Mouse (Mus musculus) intestine, embryonic 16.5 days (tissue): ENCODE measurements around the gene Gpt2. TPM values are rescaled to one million over a fixed set of nuclear protein-coding genes. Genes with fewer than 3 reads are reported as not detected.

Experiments
- ATAC-seq: fragments of 200-750 bp; cut with Nextera tagmentation; 2 replicates; pipeline ENCODE4 v1.8.0; 2017; ENCODE audit warnings: moderate TSS enrichment, moderate library complexity
- H3K27ac ChIP-seq: fragments of 300-500 bp; sonication (generic); 2 replicates; pipeline ENCODE4 v1.5.1; 2014; ENCODE audit warnings: mild to moderate bottlenecking, low read length
- H3K27me3 ChIP-seq: fragments of 300-500 bp; sonication (generic); replicated peaks from 2 replicates; pipeline ENCODE4 v1.6.1; 2014; ENCODE audit warnings: low read length, control low read depth, mixed read lengths; ENCODE audit not compliant: control insufficient read depth, insufficient read depth
- H3K36me3 ChIP-seq: fragments of 300-500 bp; sonication (generic); 2 replicates; pipeline ENCODE4 v1.6.1; 2014; ENCODE audit warnings: low read length, control low read depth; ENCODE audit not compliant: control insufficient read depth, insufficient read depth
- H3K4me1 ChIP-seq: fragments of 300-500 bp; sonication (generic); 2 replicates; pipeline ENCODE4 v1.6.1; 2014; ENCODE audit warnings: low read length, control low read depth, mixed read lengths; ENCODE audit not compliant: control insufficient read depth, insufficient read depth
- H3K4me2 ChIP-seq: fragments of 300-500 bp; sonication (generic); 2 replicates; pipeline ENCODE4 v1.6.1; 2014; ENCODE audit warnings: low read depth, low read length, control low read depth
- H3K4me3 ChIP-seq: fragments of 300-500 bp; sonication (generic); 2 replicates; pipeline ENCODE4 v1.5.1; 2014; ENCODE audit warnings: mild to moderate bottlenecking, low read length
- H3K9ac ChIP-seq: fragments of 300-500 bp; sonication (generic); 2 replicates; pipeline ENCODE4 v1.6.1; 2014; ENCODE audit warnings: low read depth, low read length
- H3K9me3 ChIP-seq: fragments of 300-500 bp; sonication (generic); 2 replicates; pipeline ENCODE4 v1.6.1; 2016; ENCODE audit warnings: low read length, control low read depth; ENCODE audit not compliant: control insufficient read depth
- WGBS: fragments of 180-500 bp; shearing (Covaris S2); extraction: QIAGEN DNeasy Blood & Tissue Kit; methylation state at CpG from one replicate; pipeline ENCODE4 v1.1.7; 2014; 5-methylcytosine and 5-hydroxymethylcytosine counted together
- polyA plus RNA-seq: library from polyadenylated mRNA; unstranded; fragments of >200 nt; fragmentation: Nextera tagmentation; extraction: Ambion mirVana; gene quantifications from 2 replicates; pipeline ENCODE4 v1.2.1, GENCODE M21; 2015

The Gpt2 gene
- polyA plus RNA-seq, 1 experiment from 2014 or later: 12.4 TPM

DNA sequence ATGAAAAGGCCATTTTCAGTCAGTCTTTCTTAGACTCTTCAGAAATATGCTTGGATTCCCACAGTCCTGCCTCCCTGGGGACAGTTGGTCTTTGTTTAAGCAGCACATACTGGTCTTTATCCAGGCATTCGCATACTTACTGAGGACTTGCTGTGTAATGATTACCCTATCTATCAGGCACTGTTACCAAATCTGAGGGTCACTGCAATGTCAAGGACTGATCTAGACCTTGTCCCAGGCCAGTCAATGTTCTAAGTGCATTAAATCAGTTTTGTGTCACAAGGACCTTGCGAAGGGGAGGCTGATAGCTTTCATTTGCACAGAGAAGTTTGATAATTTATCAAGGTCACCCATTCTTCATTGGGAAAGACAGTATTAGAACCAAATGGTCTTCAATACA, 14.0 kb upstream of the Gpt2 start:
- WGBS: 73% methylated on average over 2 of the region's 2 CpGs
- Histone ChIP-seq H3K27ac (no peak overlapping the region), H3K36me3 (no peaks in the 10 kb centered on the region), H3K9me3 (no peaks in the 10 kb centered on the region), H3K4me3 (no peak overlapping the region), H3K27me3 (no peaks in the 10 kb centered on the region), H3K9ac (no peak overlapping the region), H3K4me1 (peaks cover 2% of the 10 kb centered on the region; the same call in 1 of the 2 replicates), H3K4me2 (no peak overlapping the region)
- no peak for ATAC-seq

DNA sequence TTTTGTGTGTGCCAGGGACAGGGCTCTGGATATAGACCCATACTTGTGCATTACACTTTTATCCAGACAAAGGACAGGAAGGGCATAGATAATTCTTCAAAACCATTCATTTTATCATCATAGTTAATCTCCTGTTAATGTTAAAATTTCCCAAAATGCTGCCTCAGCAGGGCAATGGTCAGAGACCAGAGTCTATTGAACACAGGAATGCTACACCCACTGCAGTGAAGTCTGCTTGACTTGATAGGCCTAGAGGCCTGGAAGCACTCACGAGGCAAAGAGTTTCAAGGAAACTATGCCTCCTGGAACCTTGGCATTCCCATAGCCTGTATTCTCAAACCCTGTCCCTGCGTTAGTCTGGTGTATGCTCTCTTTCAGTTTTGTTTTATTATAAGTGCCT, 12.7 kb upstream of the Gpt2 start:
- H3K36me3 ChIP-seq: no peaks in the 10 kb centered on the region

DNA sequence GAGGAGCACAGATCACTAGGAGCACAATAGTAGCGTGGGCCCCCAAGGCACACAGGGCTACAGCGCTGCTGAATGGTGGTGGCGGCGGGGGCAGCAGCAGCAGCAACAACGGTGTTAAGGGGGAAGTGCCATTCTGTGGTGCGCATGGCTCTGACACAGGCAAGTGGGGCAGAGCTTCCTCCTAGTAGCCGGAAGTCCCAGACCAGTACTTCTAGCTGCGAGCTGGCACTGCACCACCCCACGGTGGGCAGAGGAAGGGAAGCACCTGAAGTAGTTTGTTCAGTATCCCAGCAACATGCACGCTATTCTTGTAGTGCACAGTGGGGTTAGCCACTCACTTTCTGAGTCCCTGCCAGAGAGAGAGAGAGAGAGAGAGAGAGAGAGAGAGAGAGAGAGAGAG, 10.5 kb upstream of the Gpt2 start:
- H3K27me3 ChIP-seq: no peaks in the 10 kb centered on the region
- H3K27ac ChIP-seq: no peak overlapping the region
- peak; percentile 60 for ATAC-seq
- H3K9me3 ChIP-seq: no peaks in the 10 kb centered on the region
- H3K36me3 ChIP-seq: no peaks in the 10 kb centered on the region
- peak overlapping the region; percentile 30 for H3K4me2 ChIP-seq
- WGBS: 34% methylated on average over 10 of the region's 10 CpGs
- H3K4me3 ChIP-seq: no peak overlapping the region
- no peak overlapping the region for H3K9ac ChIP-seq
- H3K4me1 ChIP-seq: peaks cover 2% of the 10 kb centered on the region; the same call in 1 of the 2 replicates

More for the DNA sequence above, 12.7 kb upstream of the Gpt2 start:
- no peak overlapping the region for H3K9ac ChIP-seq
- ATAC-seq: no peak
- H3K9me3 ChIP-seq: no peaks in the 10 kb centered on the region
- H3K27me3 ChIP-seq: no peaks in the 10 kb centered on the region
- peaks cover 2% of the 10 kb centered on the region; the same call in 1 of the 2 replicates for H3K4me1 ChIP-seq
- WGBS: 78% methylated on average over 2 of the region's 2 CpGs
- no peak overlapping the region for H3K27ac ChIP-seq
- no peak overlapping the region for H3K4me2 ChIP-seq
- H3K4me3 ChIP-seq: no peak overlapping the region

DNA sequence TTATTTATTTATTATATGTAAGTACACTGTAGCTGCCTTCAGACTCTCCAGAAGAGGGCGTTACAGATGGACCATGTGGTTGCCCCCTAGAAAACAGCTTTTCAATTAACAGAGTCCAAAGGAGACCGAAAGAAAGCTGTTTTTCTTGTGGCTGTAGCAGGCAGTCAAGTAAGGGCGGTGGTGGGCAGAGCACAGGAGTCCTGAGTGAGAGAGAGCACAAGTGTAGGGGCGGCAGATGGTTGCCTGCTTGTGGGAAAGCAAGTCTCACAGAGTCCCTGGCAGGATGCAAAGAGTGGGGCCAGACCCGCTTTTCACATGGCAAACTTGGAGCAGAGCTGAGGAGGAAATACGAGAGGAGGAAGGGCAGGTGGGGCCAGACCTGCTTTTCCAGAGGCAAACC, 9.9 kb upstream of the Gpt2 start:
- WGBS: 58% methylated on average over 6 of the region's 6 CpGs
- no peak overlapping the region for H3K9ac ChIP-seq
- H3K4me3 ChIP-seq: no peak overlapping the region
- no peaks in the 10 kb centered on the region for H3K9me3 ChIP-seq
- ATAC-seq: no peak
- peaks cover 2% of the 10 kb centered on the region; the same call in 1 of the 2 replicates for H3K4me1 ChIP-seq
- no peak overlapping the region for H3K27ac ChIP-seq
- H3K27me3 ChIP-seq: no peaks in the 10 kb centered on the region
- no peak overlapping the region for H3K4me2 ChIP-seq
- no peaks in the 10 kb centered on the region for H3K36me3 ChIP-seq

- H3K9me3 ChIP-seq: no peaks in the 10 kb centered on the region
- H3K4me3 ChIP-seq: no peak overlapping the region
- 72% methylated on average over 20 of the region's 20 CpGs for WGBS
- H3K4me2 ChIP-seq: no peak overlapping the region
- no peak overlapping the region for H3K9ac ChIP-seq
- no peak overlapping the region for H3K27ac ChIP-seq
- H3K4me1 ChIP-seq: no peaks in the 10 kb centered on the region
- no peaks in the 10 kb centered on the region for H3K27me3 ChIP-seq
- no peak for ATAC-seq
- no peaks in the 10 kb centered on the region for H3K36me3 ChIP-seq
These were observed 4.3 kb upstream of the Gpt2 start for GRCm38 (mm10) chr8:85487906-85488620.

GRCm38 (mm10) chr8:85488631-85489030, 3.7 kb upstream of the Gpt2 start:
- H3K27ac ChIP-seq: no peak overlapping the region
- H3K9me3 ChIP-seq: no peaks in the 10 kb centered on the region
- no peak for ATAC-seq
- no peaks in the 10 kb centered on the region for H3K36me3 ChIP-seq
- no peaks in the 10 kb centered on the region for H3K27me3 ChIP-seq
- no peak overlapping the region for H3K4me3 ChIP-seq
- H3K4me1 ChIP-seq: peaks cover 3% of the 10 kb centered on the region; the same call in 1 of the 2 replicates
- H3K4me2 ChIP-seq: no peak overlapping the region
- H3K9ac ChIP-seq: no peak overlapping the region

GRCm38 (mm10) chr8:85489546-85489945, 2.8 kb upstream of the Gpt2 start:
- peaks cover 3% of the 10 kb centered on the region; the same call in 1 of the 2 replicates for H3K4me1 ChIP-seq
- H3K27me3 ChIP-seq: no peaks in the 10 kb centered on the region
- H3K36me3 ChIP-seq: no peaks in the 10 kb centered on the region
- 93% methylated on average over 8 of the region's 8 CpGs for WGBS
- no peak for ATAC-seq
- H3K27ac ChIP-seq: no peak overlapping the region
- no peak overlapping the region for H3K4me3 ChIP-seq
- H3K4me2 ChIP-seq: no peak overlapping the region
- H3K9ac ChIP-seq: no peak overlapping the region
- H3K9me3 ChIP-seq: no peaks in the 10 kb centered on the region

DNA sequence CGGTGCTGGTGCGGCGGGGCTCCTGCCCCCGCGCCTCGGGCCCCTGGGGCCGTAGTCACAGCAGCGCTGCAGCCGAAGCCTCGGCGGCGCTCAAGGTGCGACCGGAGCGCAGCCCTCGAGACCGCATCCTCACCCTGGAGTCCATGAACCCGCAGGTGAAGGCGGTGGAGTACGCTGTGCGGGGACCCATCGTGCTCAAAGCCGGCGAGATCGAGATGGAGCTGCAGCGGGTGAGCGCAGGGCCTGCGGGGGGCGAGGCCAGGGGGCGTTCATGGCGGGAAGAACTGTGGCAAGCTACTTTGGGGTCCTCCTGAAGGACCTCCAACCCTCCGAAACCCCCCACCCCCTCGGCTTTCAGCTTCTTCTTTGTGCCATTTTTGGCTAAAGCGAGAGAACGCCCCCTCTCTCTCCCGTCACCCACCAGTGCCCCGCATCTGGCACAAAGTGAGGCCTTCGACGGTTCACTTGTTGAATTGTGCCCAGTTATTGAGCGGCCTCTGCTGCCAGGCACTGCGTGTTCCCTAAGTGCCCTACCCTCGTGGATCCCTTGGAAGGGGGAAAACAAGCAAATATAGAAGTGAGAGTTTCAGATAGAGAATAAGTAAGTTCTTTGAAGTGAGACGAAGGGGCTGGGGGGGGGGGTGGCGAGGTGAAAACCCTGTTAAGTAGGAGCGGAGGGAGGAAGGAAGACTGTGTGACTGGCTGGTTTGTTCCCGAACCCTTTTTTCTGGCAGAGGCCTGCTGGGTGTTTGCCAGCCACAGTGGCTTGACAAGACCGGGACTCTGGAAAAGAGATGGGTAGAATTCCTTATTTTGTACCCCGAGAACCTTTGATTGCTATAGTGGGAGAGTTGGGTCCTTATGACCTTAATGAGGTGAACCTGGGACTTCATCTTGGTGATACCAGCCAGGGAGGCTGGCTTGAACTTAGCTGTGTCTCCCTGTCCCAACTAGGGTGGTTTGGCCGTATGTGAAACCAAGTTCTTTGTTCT, 860 bp downstream of the Gpt2 start:
- WGBS: 11% methylated on average over 49 of the region's 49 CpGs
- Histone ChIP-seq H3K36me3 (no peaks in the 10 kb centered on the region), H3K4me3 (peak overlapping the region; percentile 90), H3K9ac (peak overlapping the region; percentile 81), H3K9me3 (no peaks in the 10 kb centered on the region), H3K27ac (no peak overlapping the region; the same call in 1 of the 2 replicates), H3K4me2 (peak overlapping the region; percentile 100), H3K27me3 (no peaks in the 10 kb centered on the region), H3K4me1 (peaks cover 9% of the 10 kb centered on the region; the same call in 1 of the 2 replicates)
- peak; percentile 29; the same call in 1 of the 2 replicates for ATAC-seq

DNA sequence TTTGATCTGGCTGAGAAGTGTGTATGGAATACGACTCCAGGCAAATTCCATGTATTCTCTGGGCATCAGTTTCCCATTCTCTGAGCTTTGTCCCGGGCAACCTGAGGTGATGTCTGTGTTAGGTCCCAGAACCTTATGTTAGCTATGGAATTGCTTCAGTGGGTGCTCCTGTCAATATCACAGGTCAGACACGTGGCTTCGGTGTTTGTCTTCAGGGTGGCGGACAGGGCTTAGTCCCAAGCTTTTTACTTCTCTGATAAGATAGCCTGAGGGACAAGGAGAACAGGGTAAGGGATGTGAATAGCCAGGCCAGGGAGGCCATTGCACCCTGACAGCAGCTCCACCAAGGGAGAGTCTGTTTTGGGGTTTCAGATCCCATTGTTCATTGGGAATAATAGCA, 3.7 kb downstream of the Gpt2 start:
- Histone ChIP-seq H3K36me3 (no peaks in the 10 kb centered on the region), H3K27me3 (no peaks in the 10 kb centered on the region), H3K27ac (no peak overlapping the region), H3K4me1 (peaks cover 9% of the 10 kb centered on the region; the same call in 1 of the 2 replicates), H3K9ac (no peak overlapping the region), H3K4me2 (no peak overlapping the region), H3K4me3 (no peak overlapping the region), H3K9me3 (no peaks in the 10 kb centered on the region)
- WGBS: 61% methylated on average over 5 of the region's 5 CpGs
- ATAC-seq: no peak
